Mouse (Mus musculus): ENCODE measurements around the gene Rgs19. TPM values are rescaled to one million over a fixed set of nuclear protein-coding genes. Genes with fewer than 3 reads are reported as not detected.

Gene Rgs19
- polyA plus RNA-seq, 2 experiments, result 92.8 to 124 TPM

GRCm38 (mm10) chr2:181684713-181685112 is 9.1 kb downstream of the Rgs19 start:
- Histone ChIP-seq H3K4me1 (ENCODE audit: control insufficient read depth, insufficient read depth, low read length) (peaks cover 7% of the 10 kb centered on the region), H3K27me3 (ENCODE audit: control insufficient read depth, insufficient read depth, low read length) (no peaks in the 10 kb centered on the region), H3K9me3 (ENCODE audit: control insufficient read depth, low read length) (no peaks in the 10 kb centered on the region), H3K4me3 (replicated peaks; ENCODE audit: low read length) (no peak overlapping the region), H3K27ac (replicated peaks; ENCODE audit: low read depth, low read length) (no peak overlapping the region), H3K36me3 (ENCODE audit: control insufficient read depth, insufficient read depth, low read length) (peaks cover 38% of the 10 kb centered on the region), H3K9ac (ENCODE audit: low read depth, low read length, severe bottlenecking) (no peak overlapping the region), H3K4me2 (replicated peaks; ENCODE audit: low read depth, low read length, severe bottlenecking) (no peak overlapping the region)
- WGBS, result 86% methylated on average over 1 of the region's 1 CpGs
- TF ChIP-seq POLR2A (IDR thresholded peaks at IDR 0.05; ENCODE audit: borderline replicate concordance, extremely low read depth, insufficient read depth, insufficient read length), result no peak
- DNase-seq (ENCODE audit: low spot score) (no peak), ATAC-seq (ENCODE audit: low FRiP score, low read depth) (no peak)

- ATAC-seq (ENCODE audit: low FRiP score, low read depth) (no peak), DNase-seq (ENCODE audit: low spot score) (no peak)
- Histone ChIP-seq H3K9ac (ENCODE audit: low read depth, low read length, severe bottlenecking) (no peak overlapping the region), H3K4me1 (ENCODE audit: control insufficient read depth, insufficient read depth, low read length) (peaks cover 14% of the 10 kb centered on the region), H3K4me2 (replicated peaks; ENCODE audit: low read depth, low read length, severe bottlenecking) (no peak overlapping the region), H3K4me3 (replicated peaks; ENCODE audit: low read length) (no peak overlapping the region), H3K27me3 (ENCODE audit: control insufficient read depth, insufficient read depth, low read length) (no peaks in the 10 kb centered on the region), H3K27ac (replicated peaks; ENCODE audit: low read depth, low read length) (no peak overlapping the region), H3K9me3 (ENCODE audit: control insufficient read depth, low read length) (no peaks in the 10 kb centered on the region), H3K36me3 (ENCODE audit: control insufficient read depth, insufficient read depth, low read length) (peaks cover 29% of the 10 kb centered on the region)
- WGBS, result 73% methylated on average over 4 of the region's 4 CpGs
- no peak for TF ChIP-seq POLR2A (IDR thresholded peaks at IDR 0.05; ENCODE audit: borderline replicate concordance, extremely low read depth, insufficient read depth, insufficient read length)
Observed at GRCm38 (mm10) chr2:181683381-181683780, 10.4 kb downstream of the Rgs19 start.

- Histone ChIP-seq H3K27ac (replicated peaks; ENCODE audit: low read depth, low read length) (no peak overlapping the region), H3K36me3 (ENCODE audit: control insufficient read depth, insufficient read depth, low read length) (peaks cover 17% of the 10 kb centered on the region), H3K9me3 (ENCODE audit: control insufficient read depth, low read length) (no peaks in the 10 kb centered on the region), H3K4me1 (ENCODE audit: control insufficient read depth, insufficient read depth, low read length) (peaks cover 14% of the 10 kb centered on the region), H3K4me2 (replicated peaks; ENCODE audit: low read depth, low read length, severe bottlenecking) (no peak overlapping the region), H3K27me3 (ENCODE audit: control insufficient read depth, insufficient read depth, low read length) (no peaks in the 10 kb centered on the region), H3K4me3 (replicated peaks; ENCODE audit: low read length) (no peak overlapping the region), H3K9ac (ENCODE audit: low read depth, low read length, severe bottlenecking) (no peak overlapping the region)
- DNase-seq (ENCODE audit: low spot score), result no peak
- TF ChIP-seq POLR2A (IDR thresholded peaks at IDR 0.05; ENCODE audit: borderline replicate concordance, extremely low read depth, insufficient read depth, insufficient read length), result no peak
- no peak for ATAC-seq (ENCODE audit: low FRiP score, low read depth)
- 97% methylated on average over 1 of the region's 1 CpGs for WGBS
Observed at GRCm38 (mm10) chr2:181681978-181682377, 11.8 kb downstream of the Rgs19 start.

- no peaks in the 10 kb centered on the region for H3K9me3 ChIP-seq (ENCODE audit: control insufficient read depth, low read length)
- peak; percentile 25; the same call in 1 of the 2 replicates for ATAC-seq (ENCODE audit: low FRiP score, low read depth)
- peaks cover 15% of the 10 kb centered on the region for H3K4me1 ChIP-seq (ENCODE audit: control insufficient read depth, insufficient read depth, low read length)
- H3K4me3 ChIP-seq (replicated peaks; ENCODE audit: low read length), result peak overlapping the region; percentile 71
- 0 out of 2 replicates have a peak, but pooled peaks cover 7% of the 10 kb centered on the region for H3K36me3 ChIP-seq (ENCODE audit: control insufficient read depth, insufficient read depth, low read length)
- DNase-seq (ENCODE audit: low spot score), result no peak
- H3K27me3 ChIP-seq (ENCODE audit: control insufficient read depth, insufficient read depth, low read length), result no peaks in the 10 kb centered on the region
- H3K27ac ChIP-seq (replicated peaks; ENCODE audit: low read depth, low read length), result peak overlapping the region; percentile 38; the same call in 1 of the 2 replicates
- H3K9ac ChIP-seq (ENCODE audit: low read depth, low read length, severe bottlenecking), result peak overlapping the region; percentile 89
- TF ChIP-seq POLR2A (IDR thresholded peaks at IDR 0.05; ENCODE audit: borderline replicate concordance, extremely low read depth, insufficient read depth, insufficient read length), result no peak
- 14% methylated on average over 7 of the region's 7 CpGs for WGBS
- peak overlapping the region; percentile 94 for H3K4me2 ChIP-seq (replicated peaks; ENCODE audit: low read depth, low read length, severe bottlenecking)
Observed at GRCm38 (mm10) chr2:181680716-181681117, 13.1 kb downstream of the Rgs19 start.

GRCm38 (mm10) chr2:181679951-181680715 is 13.6 kb downstream of the Rgs19 start, which contains the start of gene Tcea2:
TSS of gene Tcea2 (plus strand) at chr2:181680310.
- ATAC-seq (ENCODE audit: low FRiP score, low read depth) (peak; percentile 74), DNase-seq (ENCODE audit: low spot score) (peak; percentile 59)
- Histone ChIP-seq H3K27ac (replicated peaks; ENCODE audit: low read depth, low read length) (peak within 1 kb of the TSS; percentile 64; the same call in 1 of the 2 replicates), H3K9me3 (ENCODE audit: control insufficient read depth, low read length) (no peaks in the 10 kb centered on the region), H3K36me3 (ENCODE audit: control insufficient read depth, insufficient read depth, low read length) (0 out of 2 replicates have a peak, but pooled peaks cover 7% of the 10 kb centered on the region), H3K4me3 (replicated peaks; ENCODE audit: low read length) (peak within 1 kb of the TSS; percentile 71), H3K4me2 (replicated peaks; ENCODE audit: low read depth, low read length, severe bottlenecking) (peak within 1 kb of the TSS; percentile 94), H3K4me1 (ENCODE audit: control insufficient read depth, insufficient read depth, low read length) (peaks cover 20% of the 10 kb centered on the region), H3K27me3 (ENCODE audit: control insufficient read depth, insufficient read depth, low read length) (no peaks in the 10 kb centered on the region), H3K9ac (ENCODE audit: low read depth, low read length, severe bottlenecking) (peak within 1 kb of the TSS; percentile 89)
- WGBS, result under 1% methylated on average over 68 of the region's 69 CpGs
- 0 out of 2 replicates have a peak, but pooled peaks have one; percentile 20 for TF ChIP-seq POLR2A (IDR thresholded peaks at IDR 0.05; ENCODE audit: borderline replicate concordance, extremely low read depth, insufficient read depth, insufficient read length)

Measured in limb, embryonic 14.5 days (tissue).